Mouse (Mus musculus) heart, embryonic 11.5 days (tissue): ENCODE measurements around the gene Traf3. TPM values are rescaled to one million over a fixed set of nuclear protein-coding genes. Genes with fewer than 3 reads are reported as not detected.

ENCODE experiments used
- ATAC-seq: fragments of 200-750 bp; cut with Nextera tagmentation; replicated peaks from 2 replicates; pipeline ENCODE4 v1.8.0; 2017; ENCODE audit warnings: moderate library complexity; ENCODE audit not compliant: insufficient number of reproducible peaks, low FRiP score, low TSS enrichment
- H3K27ac ChIP-seq: fragments of 300-500 bp; sonication (generic); 2 replicates; pipeline ENCODE4 v1.5.1; 2014; ENCODE audit warnings: mild to moderate bottlenecking, low read depth, low read length
- H3K27me3 ChIP-seq: fragments of 300-500 bp; sonication (generic); 2 replicates; pipeline ENCODE4 v1.6.1; 2014; ENCODE audit warnings: mild to moderate bottlenecking, low read length, mixed read lengths; ENCODE audit not compliant: control insufficient read depth, insufficient read depth
- H3K36me3 ChIP-seq: fragments of 300-500 bp; sonication (generic); 2 replicates; pipeline ENCODE4 v1.6.1; 2014; ENCODE audit warnings: mild to moderate bottlenecking, low read length, moderate library complexity, mixed read lengths; ENCODE audit not compliant: control insufficient read depth, insufficient read depth
- H3K4me1 ChIP-seq: fragments of 300-500 bp; sonication (generic); 2 replicates; pipeline ENCODE4 v1.6.1; 2014; ENCODE audit warnings: low read length; ENCODE audit not compliant: control insufficient read depth, insufficient read depth
- H3K4me2 ChIP-seq: fragments of 300-500 bp; sonication (generic); 2 replicates; pipeline ENCODE4 v1.6.1; 2014; ENCODE audit warnings: mild to moderate bottlenecking, moderate library complexity
- H3K4me3 ChIP-seq: fragments of 300-500 bp; sonication (generic); 2 replicates; pipeline ENCODE4 v1.5.1; 2014; ENCODE audit warnings: low read depth, low read length
- H3K9ac ChIP-seq: fragments of 300-500 bp; sonication (generic); 2 replicates; pipeline ENCODE4 v1.6.1; 2014; ENCODE audit warnings: mild to moderate bottlenecking, low read depth, low read length, moderate library complexity
- H3K9me3 ChIP-seq: fragments of 300-500 bp; sonication (generic); replicated peaks from 2 replicates; pipeline ENCODE4 v1.6.1; 2016; ENCODE audit warnings: low read length; ENCODE audit not compliant: control insufficient read depth
- WGBS: fragments of 180-500 bp; shearing (Covaris S2); extraction: QIAGEN DNeasy Blood & Tissue Kit; methylation state at CpG from one replicate; pipeline ENCODE4 v1.1.7; 2014; ENCODE audit not compliant: insufficient replicate concordance; 5-methylcytosine and 5-hydroxymethylcytosine counted together
- polyA plus RNA-seq: library from polyadenylated mRNA; unstranded; fragments of >200 nt; fragmentation: Nextera tagmentation; extraction: Ambion mirVana; gene quantifications from 2 replicates; pipeline ENCODE4 v1.2.1, GENCODE M21; 2014

The Traf3 gene
- polyA plus RNA-seq, 1 experiment from 2014 or later, result 6.9 TPM

DNA sequence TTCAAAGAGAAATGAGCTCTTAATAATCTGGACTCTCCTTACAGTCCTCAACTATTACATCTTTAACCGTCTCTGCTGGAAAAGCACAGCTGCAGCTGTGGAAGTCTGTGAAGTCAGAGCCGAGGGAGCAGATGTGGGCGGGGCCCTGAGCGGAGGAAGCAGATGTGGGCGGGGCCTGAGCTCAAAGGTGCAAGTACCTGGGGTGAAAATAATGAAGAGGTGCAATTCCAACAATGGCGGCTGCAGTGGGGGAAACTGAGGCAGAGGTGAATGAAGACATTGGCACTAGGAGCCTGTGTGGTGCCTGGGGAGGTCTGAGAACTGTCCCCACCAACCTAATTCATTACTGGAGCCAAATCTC is 16.0 kb upstream of the Traf3 start:
- no peak for ATAC-seq
- H3K4me2 ChIP-seq, result no peak overlapping the region
- 8% methylated on average over 6 of the region's 6 CpGs for WGBS

DNA sequence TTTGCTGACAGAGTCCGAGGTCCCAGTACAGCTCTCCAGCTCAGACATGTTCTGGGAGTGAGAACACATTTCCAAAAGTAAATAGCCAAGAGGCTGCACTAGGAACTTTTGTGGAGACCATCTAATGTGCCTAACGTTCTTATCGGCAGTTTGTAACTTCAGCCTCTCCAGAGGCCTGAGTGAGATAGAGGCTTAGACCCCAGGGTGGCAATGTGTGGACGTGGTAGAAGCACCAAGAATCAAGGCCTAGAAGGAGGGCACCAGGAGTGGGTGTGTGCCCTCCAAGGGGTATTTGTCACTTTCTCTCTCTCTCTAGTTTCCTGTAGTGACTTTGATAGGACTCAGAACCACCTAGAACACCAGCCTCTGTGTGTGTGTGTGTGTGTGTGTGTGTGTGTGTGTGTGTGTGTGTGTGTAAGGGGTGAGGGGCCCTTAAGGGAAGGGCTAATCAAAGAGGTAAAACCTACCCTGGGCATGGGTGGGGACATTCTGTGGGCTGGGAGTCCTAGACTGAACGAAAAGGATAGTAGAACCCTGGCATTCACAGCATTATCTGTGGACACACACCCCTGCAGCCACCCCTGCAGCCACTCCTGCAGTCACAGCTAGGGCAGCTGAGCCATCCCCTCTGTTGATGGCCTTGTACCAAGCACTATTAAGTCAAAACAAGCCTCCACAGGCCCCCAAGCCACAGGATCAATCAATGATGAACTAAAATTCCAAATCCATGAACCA is 14.6 kb upstream of the Traf3 start:
- Histone ChIP-seq H3K9ac (no peak overlapping the region), H3K4me2 (no peak overlapping the region), H3K9me3 (no peaks in the 10 kb centered on the region), H3K36me3 (no peaks in the 10 kb centered on the region), H3K27me3 (no peaks in the 10 kb centered on the region), H3K4me1 (peaks cover 4% of the 10 kb centered on the region; the same call in 1 of the 2 replicates), H3K27ac (no peak overlapping the region), H3K4me3 (no peak overlapping the region)
- 72% methylated on average over 5 of the region's 5 CpGs for WGBS
- ATAC-seq, result no peak

More for the DNA sequence above, 16.0 kb upstream of the Traf3 start:
- Histone ChIP-seq H3K9ac (no peak overlapping the region), H3K36me3 (no peaks in the 10 kb centered on the region), H3K4me1 (peaks cover 10% of the 10 kb centered on the region), H3K27me3 (no peaks in the 10 kb centered on the region), H3K9me3 (no peaks in the 10 kb centered on the region), H3K4me3 (no peak overlapping the region), H3K27ac (no peak overlapping the region)

DNA sequence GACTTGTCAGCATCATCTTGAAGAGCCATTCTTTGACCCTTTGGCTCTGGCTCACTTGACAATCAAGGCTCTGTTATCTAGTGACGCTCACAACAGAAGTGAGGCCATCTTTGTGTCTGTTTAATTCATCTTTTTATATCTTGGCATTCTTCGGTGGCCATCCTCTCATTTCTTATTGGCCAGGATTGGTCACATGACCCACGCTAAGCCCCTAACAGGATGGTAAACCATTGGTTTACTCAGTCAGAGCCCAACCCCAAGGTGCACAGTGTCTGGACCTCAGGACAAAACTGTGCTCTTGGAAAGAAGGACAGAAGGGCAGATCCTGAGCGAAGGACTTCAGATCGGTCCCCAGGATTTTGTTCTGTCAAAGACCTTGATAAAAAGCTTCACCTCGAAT is 13.6 kb upstream of the Traf3 start:
- H3K4me2 ChIP-seq, result no peak overlapping the region
- H3K9me3 ChIP-seq, result no peaks in the 10 kb centered on the region
- no peak for ATAC-seq
- 79% methylated on average over 6 of the region's 6 CpGs for WGBS
- no peak overlapping the region for H3K4me3 ChIP-seq
- no peak overlapping the region for H3K27ac ChIP-seq
- H3K27me3 ChIP-seq, result no peaks in the 10 kb centered on the region
- H3K36me3 ChIP-seq, result no peaks in the 10 kb centered on the region
- H3K4me1 ChIP-seq, result peaks cover 4% of the 10 kb centered on the region; the same call in 1 of the 2 replicates
- no peak overlapping the region for H3K9ac ChIP-seq

DNA sequence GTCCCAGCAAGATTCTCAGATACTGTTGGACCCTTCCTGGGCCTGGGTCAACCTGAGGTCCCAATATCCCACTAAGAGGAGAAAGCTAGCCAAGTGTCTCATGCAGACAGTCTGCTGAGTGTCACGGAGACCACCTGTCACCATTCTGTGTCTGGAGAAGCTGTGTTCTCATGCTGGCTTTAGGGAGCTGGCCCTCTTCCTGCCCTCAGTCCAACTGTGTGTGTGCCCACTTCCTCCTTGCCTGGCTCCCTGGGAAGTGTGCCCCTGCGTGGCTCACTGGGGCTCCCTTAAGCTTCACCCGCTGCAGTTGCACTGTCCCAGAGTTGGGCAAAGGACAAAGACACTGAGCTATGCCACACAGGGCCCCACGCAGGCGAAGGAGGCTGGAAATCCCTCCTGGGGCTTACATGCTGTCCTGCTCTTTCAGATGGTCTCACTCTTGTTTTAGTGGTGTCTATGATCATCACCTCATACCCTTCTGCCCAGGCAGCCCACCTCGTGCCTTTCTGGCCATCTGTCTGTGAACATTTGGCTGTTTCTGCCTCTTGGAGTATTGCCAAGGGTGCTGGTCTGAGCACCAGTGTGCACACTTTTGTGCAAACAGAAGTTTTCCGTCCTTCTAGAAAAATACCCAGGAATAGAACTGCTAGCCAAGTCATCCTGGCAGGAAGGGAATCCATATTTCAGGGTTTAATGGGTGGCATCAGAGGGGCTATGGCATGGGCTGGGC is 13.0 kb upstream of the Traf3 start:
- WGBS, result 68% methylated on average over 7 of the region's 7 CpGs
- H3K4me3 ChIP-seq, result no peak overlapping the region
- H3K36me3 ChIP-seq, result no peaks in the 10 kb centered on the region
- H3K9me3 ChIP-seq, result no peaks in the 10 kb centered on the region
- ATAC-seq, result no peak
- H3K9ac ChIP-seq, result no peak overlapping the region
- H3K27me3 ChIP-seq, result no peaks in the 10 kb centered on the region
- peaks cover 4% of the 10 kb centered on the region; the same call in 1 of the 2 replicates for H3K4me1 ChIP-seq
- no peak overlapping the region for H3K4me2 ChIP-seq
- H3K27ac ChIP-seq, result no peak overlapping the region

DNA sequence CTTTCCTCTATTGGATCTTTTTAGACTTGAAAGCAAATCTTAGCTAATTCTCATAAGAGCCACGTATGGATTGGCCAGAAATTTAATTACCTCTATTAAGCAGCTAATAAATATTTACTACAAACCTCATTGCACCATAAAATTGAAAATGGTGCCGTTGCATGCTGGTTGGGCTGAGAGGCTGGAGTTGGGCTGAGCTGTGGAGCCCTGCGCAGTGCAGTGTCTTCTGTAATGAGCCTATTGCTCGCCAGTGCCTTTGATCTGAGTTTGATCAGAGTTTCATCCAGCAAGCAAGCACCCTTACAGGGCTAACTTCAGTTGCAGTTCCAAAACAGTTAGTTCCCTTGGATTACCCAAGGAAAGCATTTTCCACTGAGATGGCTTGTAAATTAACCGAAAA is 12.2 kb upstream of the Traf3 start:
- no peaks in the 10 kb centered on the region for H3K36me3 ChIP-seq
- no peak for ATAC-seq
- peaks cover 4% of the 10 kb centered on the region; the same call in 1 of the 2 replicates for H3K4me1 ChIP-seq
- H3K4me2 ChIP-seq, result no peak overlapping the region
- no peak overlapping the region for H3K9ac ChIP-seq
- H3K4me3 ChIP-seq, result no peak overlapping the region
- no peaks in the 10 kb centered on the region for H3K27me3 ChIP-seq
- 74% methylated on average over 5 of the region's 5 CpGs for WGBS
- no peaks in the 10 kb centered on the region for H3K9me3 ChIP-seq
- no peak overlapping the region for H3K27ac ChIP-seq

DNA sequence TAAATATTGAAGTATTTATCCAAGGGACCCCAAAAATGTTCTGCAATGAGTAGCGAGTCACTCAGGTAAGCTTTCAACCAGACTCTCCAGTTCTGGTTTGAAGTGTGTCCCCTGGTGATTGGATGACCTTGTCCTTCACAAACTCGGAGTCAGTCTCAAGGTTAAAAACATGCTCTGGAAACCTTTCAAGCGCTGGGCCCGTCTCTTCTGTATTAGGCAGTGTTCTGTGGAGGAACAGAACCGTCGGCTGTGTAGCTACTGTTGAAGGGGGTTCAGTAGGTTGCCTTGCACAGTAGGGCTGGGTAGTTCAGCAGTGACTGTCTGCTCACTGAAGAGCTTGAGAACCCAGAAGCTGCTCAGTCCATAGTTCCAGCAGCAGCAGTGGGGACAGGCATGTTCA is 11.5 kb upstream of the Traf3 start:
- no peak overlapping the region for H3K27ac ChIP-seq
- H3K36me3 ChIP-seq, result no peaks in the 10 kb centered on the region
- no peak overlapping the region for H3K4me3 ChIP-seq
- ATAC-seq, result no peak
- H3K4me2 ChIP-seq, result no peak overlapping the region
- 62% methylated on average over 6 of the region's 6 CpGs for WGBS
- H3K4me1 ChIP-seq, result peaks cover 4% of the 10 kb centered on the region; the same call in 1 of the 2 replicates
- H3K27me3 ChIP-seq, result no peaks in the 10 kb centered on the region
- no peaks in the 10 kb centered on the region for H3K9me3 ChIP-seq
- no peak overlapping the region for H3K9ac ChIP-seq

DNA sequence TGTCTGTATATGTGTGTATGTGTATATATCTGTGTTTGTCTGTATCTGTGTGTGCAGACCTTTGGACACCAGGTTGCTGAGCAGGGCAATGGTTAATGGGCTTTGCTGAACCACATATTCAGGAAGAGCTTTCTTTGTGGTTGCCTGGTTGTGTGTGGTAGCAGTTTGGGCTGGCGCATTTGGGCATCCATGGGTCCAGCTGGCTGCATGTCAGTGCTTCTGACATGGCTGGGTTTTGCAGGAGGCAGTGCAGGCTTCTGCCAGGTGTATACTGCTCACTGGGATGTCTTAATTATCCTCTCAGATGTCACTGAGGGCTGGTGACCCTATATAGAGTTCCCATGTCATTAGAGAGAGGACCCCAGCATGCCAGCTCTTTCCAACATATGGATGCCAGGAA is 10.4 kb upstream of the Traf3 start:
- no peak overlapping the region for H3K27ac ChIP-seq
- no peak overlapping the region for H3K4me2 ChIP-seq
- H3K27me3 ChIP-seq, result no peaks in the 10 kb centered on the region
- WGBS, result 92% methylated on average over 1 of the region's 1 CpGs
- no peaks in the 10 kb centered on the region for H3K36me3 ChIP-seq
- peaks cover 6% of the 10 kb centered on the region; the same call in 1 of the 2 replicates for H3K4me1 ChIP-seq
- no peak overlapping the region for H3K4me3 ChIP-seq
- no peaks in the 10 kb centered on the region for H3K9me3 ChIP-seq
- no peak overlapping the region for H3K9ac ChIP-seq
- no peak for ATAC-seq

DNA sequence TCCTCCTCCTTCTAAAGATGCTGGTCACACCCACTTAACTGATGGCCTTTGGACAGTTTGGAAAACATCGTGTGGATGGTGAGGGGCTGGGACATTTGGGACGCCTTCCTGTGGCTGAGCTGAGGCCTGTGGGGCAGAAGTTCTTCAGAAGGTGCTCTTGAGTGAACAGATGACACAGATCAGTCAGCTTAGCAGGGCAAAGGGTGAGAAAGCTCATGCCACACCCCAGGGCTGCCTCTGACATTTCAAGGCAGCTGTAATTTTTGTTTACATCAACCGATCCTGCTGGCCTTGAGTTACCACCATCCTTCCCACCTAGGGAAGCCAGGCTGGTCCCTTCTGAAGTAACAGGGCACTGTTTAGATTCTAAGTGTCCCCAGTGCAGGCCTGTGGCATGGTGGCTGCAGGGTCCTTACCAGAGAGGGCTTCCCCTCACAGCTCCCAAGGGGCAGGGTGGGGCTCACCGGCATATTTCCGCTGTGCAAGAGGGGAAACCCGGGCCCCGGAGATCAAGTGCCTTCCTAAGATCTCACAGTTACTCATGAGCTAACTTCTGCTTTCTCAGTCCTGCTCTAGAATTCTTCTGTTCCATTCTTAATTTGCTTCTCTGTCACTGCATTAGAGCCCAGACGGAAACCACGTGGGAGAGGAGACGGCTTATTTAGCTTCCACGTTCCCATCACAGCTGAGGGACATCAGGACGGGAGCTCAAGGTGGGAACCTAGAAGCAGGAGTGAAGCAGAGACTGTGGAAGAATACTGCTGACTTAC is 6.3 kb upstream of the Traf3 start:
- no peak overlapping the region for H3K4me3 ChIP-seq
- peaks cover 18% of the 10 kb centered on the region for H3K4me1 ChIP-seq
- H3K4me2 ChIP-seq, result no peak overlapping the region
- H3K36me3 ChIP-seq, result no peaks in the 10 kb centered on the region
- no peak overlapping the region for H3K27ac ChIP-seq
- no peak for ATAC-seq
- no peaks in the 10 kb centered on the region for H3K9me3 ChIP-seq
- WGBS, result 53% methylated on average over 12 of the region's 12 CpGs
- H3K27me3 ChIP-seq, result no peaks in the 10 kb centered on the region
- 0 out of 2 replicates have a peak overlapping the region, but pooled peaks have one; percentile 16 for H3K9ac ChIP-seq
